25 mouse cellular contexts compared by ENCODE assay signal in the genomic region with DNA sequence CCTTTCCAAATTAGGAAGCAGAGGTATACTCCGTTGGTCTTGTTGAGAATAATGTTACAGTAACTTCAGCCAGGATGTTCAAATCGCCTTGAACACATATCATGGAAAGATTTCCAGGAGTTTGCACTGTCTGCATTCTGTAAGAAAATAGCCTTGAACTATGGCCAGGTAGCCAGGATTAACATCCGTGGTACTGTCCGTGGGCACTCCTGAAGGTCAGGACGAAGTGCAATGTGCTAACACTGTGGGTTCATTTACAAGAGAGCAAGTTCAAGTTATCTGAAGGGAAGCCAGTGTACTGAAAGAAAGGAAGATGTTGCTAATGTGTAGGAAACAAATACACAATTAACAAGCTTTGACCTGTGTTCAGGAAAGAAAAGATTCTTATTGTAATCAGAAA. TPM values are rescaled to one million over a fixed set of nuclear protein-coding genes. Genes with fewer than 3 reads are reported as not detected.
"Had no signal": no experiment of that assay in that cellular context is flagged by ENCODE, and none has a peak within 500 bp of the region (broad histone marks: within the 10 kb centered on the region; RNA-seq: fewer than 3 reads in every experiment).

No protein-coding gene starts in this region.

- H3K36me3 ChIP-seq: limb, embryonic 10.5 days; limb, embryonic 13.5 days; liver, embryonic 12.5 days; liver, embryonic 15.5 days; lung, embryonic 15.5 days; midbrain, embryonic 10.5 days; midbrain, embryonic 13.5 days; neural tube, embryonic 13.5 days had no signal

- H3K4me3 ChIP-seq: layer of hippocampus, adult 2 months; limb, embryonic 10.5 days; limb, embryonic 13.5 days; liver, embryonic 12.5 days; liver, embryonic 15.5 days; lung, embryonic 15.5 days; megakaryocyte, embryonic 14.5 days; midbrain, embryonic 10.5 days; midbrain, embryonic 13.5 days; myocyte; neural tube, embryonic 13.5 days had no signal

- H3K27me3 ChIP-seq: limb, embryonic 13.5 days; liver, embryonic 12.5 days; liver, embryonic 15.5 days; lung, embryonic 15.5 days; megakaryocyte, embryonic 14.5 days; midbrain, embryonic 13.5 days; neural tube, embryonic 13.5 days had no signal

- H3K4me1 ChIP-seq: limb, embryonic 10.5 days; limb, embryonic 13.5 days; liver, embryonic 12.5 days; liver, embryonic 15.5 days; lung, embryonic 15.5 days; midbrain, embryonic 10.5 days; midbrain, embryonic 13.5 days; neural tube, embryonic 13.5 days had no signal

- H3K27ac ChIP-seq: kidney, postnatal 0 days; layer of hippocampus, adult 2 months; limb, embryonic 10.5 days; limb, embryonic 13.5 days; liver, embryonic 12.5 days; liver, embryonic 15.5 days; lung, embryonic 15.5 days; midbrain, embryonic 10.5 days; midbrain, embryonic 13.5 days; neural tube, embryonic 13.5 days had no signal

- DNase-seq: layer of hippocampus, adult 9-11 months; liver; lung, adult 18-20 months; lung, postnatal 10 days; lung, postnatal 36 days; retina, postnatal 1 day; right cerebral cortex, postnatal 25 days; thymus, adult 18-20 months; thymus, postnatal 36 days had no signal

RNA-seq across cellular contexts. Expression of gene Mybpc1, which starts 24.2 kb away (rescaled TPM):
- total RNA-seq: monocyte, adult 5-6 weeks; neutrophil, adult 5-6 weeks had no signal
- polyA plus RNA-seq: inflammation-experienced regulatory T-cells, adult 6 months; small intestine, adult 2 months had no signal
